Mouse (Mus musculus) embryonic fibroblast, embryonic 13.5 days (primary cell): ENCODE measurements at regions not wholly inside any gene's neighbourhood (a gene's known extent, or its start where the extent isn't known, plus 50 kb on each side); places are given as distances from the start of the nearest gene placed in this dataset.
A peak's percentile ranks its signal among the peaks of the same experiment; 100 is the strongest.

Source experiments
- H3K27ac ChIP-seq: 2 replicates; pipeline ENCODE4 v1.5.1; 2012; ENCODE audit warnings: low read length, control low read depth, inconsistent platforms; ENCODE audit not compliant: insufficient read depth
- H3K4me1 ChIP-seq: 2 replicates; pipeline ENCODE4 v1.6.1; 2011; ENCODE audit warnings: low read length; ENCODE audit not compliant: control insufficient read depth, insufficient read depth
- H3K4me3 ChIP-seq: 2 replicates; pipeline ENCODE4 v1.5.1; 2011; ENCODE audit warnings: mild to moderate bottlenecking, control low read depth, low read length; ENCODE audit not compliant: insufficient read depth
- CTCF ChIP-seq: IDR thresholded peaks from 2 replicates; pipeline ENCODE4 v1.5.1; 2011; ENCODE audit warnings: mild to moderate bottlenecking, control low read depth, low read length, moderate library complexity, borderline replicate concordance; ENCODE audit not compliant: insufficient read depth
- POLR2A ChIP-seq: IDR thresholded peaks from 2 replicates; pipeline ENCODE4 v1.6.1; 2011; ENCODE audit warnings: low read depth, mild to moderate bottlenecking, control low read depth, low read length, moderate library complexity

DNA sequence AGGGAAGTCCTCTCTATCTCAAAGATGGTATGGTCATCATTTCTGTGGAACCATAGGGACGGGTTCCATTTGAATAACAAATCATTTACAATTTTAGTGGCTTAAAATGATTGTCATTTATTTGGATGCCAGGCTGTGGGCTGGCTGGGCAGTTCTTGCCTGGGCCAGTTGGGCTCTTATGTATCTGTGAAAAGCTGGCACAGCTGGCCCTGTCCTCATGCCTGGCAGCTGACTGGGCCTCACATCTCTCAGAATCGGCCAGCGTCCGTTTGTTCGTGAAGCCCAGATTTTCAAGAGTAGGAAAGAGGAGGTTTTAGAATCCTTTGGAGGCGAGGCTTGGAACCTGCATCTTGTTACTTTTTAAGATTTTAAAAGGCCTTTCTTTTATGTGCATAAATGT, 82.5 kb upstream of the Dlg1 start:
- Histone ChIP-seq H3K27ac (no peak overlapping the region), H3K4me3 (no peak overlapping the region), H3K4me1 (0 out of 2 replicates have a peak, but pooled peaks cover 4% of the 10 kb centered on the region)
- TF ChIP-seq POLR2A = no peak
- no peak for TF ChIP-seq CTCF

DNA sequence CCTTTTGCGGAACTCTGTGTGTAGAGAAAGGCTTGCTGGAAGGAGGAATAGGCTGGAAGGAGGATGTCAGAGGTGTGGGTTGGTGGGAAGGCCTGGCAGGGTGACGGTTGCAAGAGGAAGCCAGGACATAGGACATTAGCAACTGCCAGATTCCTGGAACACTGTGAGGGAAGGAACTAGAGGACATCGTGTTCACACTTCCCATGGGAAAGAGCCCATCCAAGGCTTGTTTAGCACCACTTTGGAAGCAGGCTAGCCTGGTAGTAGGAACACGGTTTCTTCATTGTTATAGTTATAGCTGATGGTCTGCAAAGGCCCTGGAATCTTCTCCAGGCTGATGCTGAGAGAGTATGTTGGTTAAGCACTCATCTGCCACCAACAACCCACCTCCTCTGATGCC, 80.4 kb upstream of the Dlg1 start:
- H3K27ac ChIP-seq = no peak overlapping the region
- TF ChIP-seq CTCF = no peak
- no peak for TF ChIP-seq POLR2A
- H3K4me1 ChIP-seq = 0 out of 2 replicates have a peak, but pooled peaks cover 4% of the 10 kb centered on the region
- no peak overlapping the region for H3K4me3 ChIP-seq

DNA sequence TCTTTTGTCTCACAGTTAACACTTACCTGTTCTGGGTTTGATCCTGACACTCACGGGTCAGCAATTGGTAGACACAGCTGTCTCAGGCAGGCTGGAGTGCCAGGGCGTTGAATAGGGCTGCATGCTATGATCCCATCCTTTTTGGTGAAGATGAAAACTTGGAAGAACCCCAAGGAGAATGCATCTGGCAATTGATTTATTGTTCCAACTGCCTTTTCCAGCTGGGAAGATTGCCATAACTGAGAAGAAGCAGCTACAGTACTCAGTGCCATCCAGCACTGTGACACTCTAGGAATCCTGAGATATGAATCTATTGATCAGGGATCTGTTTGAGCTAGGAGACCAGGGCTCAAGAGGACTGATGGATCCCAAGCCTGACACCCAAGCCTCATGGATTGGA, 79.6 kb upstream of the Dlg1 start:
- Histone ChIP-seq H3K4me1 (0 out of 2 replicates have a peak, but pooled peaks cover 4% of the 10 kb centered on the region), H3K4me3 (no peak overlapping the region), H3K27ac (peak overlapping the region; percentile 66; the same call in 1 of the 2 replicates)
- TF ChIP-seq CTCF = no peak
- no peak for TF ChIP-seq POLR2A

DNA sequence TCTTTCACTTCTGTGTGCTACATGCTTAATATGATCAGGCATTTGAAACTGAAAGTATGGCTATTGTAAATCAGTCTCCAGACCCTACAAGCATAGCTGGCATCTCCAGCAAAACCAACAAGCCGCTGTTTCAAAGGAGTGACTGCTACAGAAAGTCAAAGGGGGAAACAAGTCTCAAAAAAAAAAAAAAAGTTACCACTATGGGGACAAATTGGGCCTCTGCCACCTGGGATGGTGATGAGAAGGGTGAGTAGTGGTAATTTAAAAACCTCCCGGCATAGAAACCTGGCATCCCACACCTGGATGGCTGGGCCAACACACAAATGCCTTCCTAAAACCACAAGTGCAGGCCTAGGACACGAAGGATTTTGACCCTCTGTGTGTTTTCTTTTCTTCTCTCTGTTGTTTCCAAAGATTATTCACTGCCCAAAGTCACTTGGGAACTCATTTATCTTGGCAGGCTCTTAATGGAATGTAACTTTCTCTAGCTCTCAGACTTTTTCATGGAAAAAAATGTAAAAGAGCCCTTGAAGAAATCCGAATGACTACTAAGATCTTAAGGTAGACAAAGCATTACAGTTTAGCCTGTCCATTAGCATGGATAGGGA, 78.9 kb upstream of the Dlg1 start:
- Histone ChIP-seq H3K4me1 (0 out of 2 replicates have a peak, but pooled peaks cover 4% of the 10 kb centered on the region), H3K4me3 (no peak overlapping the region), H3K27ac (peak overlapping the region; percentile 66)
- TF ChIP-seq POLR2A = no peak
- no peak for TF ChIP-seq CTCF

DNA sequence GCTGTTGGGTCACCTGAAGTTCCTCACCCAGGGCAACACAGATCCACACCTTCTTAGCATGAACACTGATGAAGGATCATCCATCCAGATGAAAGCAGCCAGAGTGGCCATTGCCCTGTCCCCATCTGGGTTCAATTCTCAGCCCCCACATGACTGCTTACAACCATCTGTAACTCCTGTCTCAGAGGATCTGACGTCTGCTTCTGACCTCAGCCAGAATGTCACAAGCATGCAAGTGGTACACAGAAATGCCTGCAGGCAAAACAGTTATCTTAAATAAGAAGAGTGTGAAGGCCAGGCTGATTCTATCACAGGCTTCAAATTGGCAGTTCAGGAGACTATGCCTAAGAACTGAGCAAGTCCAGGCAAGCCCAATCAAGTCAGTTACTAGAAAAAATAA, 76.2 kb upstream of the Dlg1 start:
- H3K27ac ChIP-seq = no peak overlapping the region
- TF ChIP-seq CTCF (no peak), POLR2A (no peak)
- peaks cover 8% of the 10 kb centered on the region; the same call in 1 of the 2 replicates for H3K4me1 ChIP-seq
- H3K4me3 ChIP-seq = no peak overlapping the region

DNA sequence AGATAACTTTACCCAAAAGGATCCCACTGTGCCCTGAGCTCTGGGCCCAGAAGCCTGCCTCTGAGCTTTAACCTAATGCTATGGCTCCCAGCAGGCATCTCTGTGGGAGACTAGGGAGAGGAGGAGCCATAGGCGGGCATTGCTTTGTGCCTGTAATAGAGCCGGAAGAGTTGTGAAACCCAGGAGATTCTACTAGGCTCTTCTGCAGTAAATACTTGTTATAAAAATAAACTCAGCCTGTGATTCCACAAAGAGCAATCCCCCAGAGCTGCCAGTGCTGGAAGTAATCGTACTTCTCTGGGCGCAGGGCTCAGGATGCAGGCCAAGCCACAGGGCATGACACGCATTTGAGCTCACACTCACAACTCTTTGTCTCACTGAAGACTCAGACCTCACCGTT, 73.7 kb upstream of the Dlg1 start:
- 0 out of 2 replicates have a peak, but pooled peaks have one; percentile 25 for TF ChIP-seq POLR2A
- TF ChIP-seq CTCF = no peak
- H3K4me1 ChIP-seq = peaks cover 16% of the 10 kb centered on the region
- H3K4me3 ChIP-seq = no peak overlapping the region
- peak overlapping the region; percentile 76 for H3K27ac ChIP-seq

DNA sequence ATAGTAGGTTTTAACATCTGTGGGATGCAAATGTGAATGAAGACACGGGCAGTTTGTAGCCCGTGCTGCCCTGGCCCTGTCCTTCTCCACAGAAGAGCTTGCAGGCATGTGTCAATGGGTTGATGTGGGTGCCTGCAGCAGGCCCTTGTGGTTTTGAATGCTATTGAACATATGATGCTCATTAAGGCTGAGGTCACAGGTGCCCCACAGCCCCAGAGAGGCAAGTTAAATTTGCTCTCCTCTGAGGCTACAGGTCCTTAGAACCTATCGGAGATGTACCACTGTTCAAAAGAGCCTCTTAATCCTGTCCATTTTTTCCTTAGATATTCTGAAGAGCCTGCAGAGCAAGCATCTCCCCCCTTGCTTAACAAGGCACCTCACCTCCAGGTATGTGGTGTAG, 71.7 kb upstream of the Dlg1 start:
- Histone ChIP-seq H3K4me3 (no peak overlapping the region), H3K27ac (peak overlapping the region; percentile 99), H3K4me1 (peaks cover 16% of the 10 kb centered on the region)
- TF ChIP-seq POLR2A = no peak
- TF ChIP-seq CTCF = no peak

DNA sequence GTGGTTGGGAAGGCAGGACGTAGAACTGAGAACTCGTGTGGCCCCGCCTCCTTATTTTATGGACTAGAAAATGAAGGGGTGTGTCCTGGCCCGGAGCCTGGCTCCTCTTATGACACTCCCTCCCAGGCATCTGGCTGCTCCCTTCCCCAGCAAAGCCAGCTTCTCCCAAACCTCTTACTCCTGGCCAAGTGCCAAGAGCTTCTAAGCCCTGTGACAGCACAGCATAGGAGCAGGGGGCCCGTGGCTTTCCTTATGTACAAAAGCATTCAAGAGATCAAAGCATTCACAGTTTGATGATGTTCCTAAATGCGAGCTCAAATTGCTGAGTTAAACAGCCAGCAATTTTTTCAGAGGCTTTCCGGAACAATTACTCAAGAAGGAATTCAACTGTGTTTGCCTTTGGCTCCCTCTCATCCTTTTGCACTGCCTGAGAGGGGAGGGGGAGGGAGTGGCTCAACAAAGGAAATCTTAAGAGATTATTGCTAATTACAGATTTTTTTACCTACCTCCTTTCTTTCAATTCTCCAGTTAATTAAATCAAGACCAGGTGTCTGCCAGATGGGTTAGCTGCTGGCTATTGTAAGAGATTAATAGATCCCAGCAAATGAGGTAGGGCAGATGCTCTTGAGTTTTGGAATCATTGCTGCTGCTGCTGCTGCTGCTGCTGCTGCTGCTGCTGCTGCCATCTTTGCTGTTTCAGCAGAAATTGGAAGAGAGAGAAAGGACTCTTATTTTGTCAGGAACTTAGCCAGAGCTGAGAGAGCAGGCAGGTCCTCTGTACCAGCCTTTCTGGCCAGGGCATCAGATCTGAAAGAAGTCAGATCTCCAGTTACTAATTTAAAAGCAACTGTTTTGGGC, 71.0 kb upstream of the Dlg1 start:
- Histone ChIP-seq H3K27ac (peak overlapping the region; percentile 99), H3K4me1 (peaks cover 18% of the 10 kb centered on the region), H3K4me3 (no peak overlapping the region)
- TF ChIP-seq POLR2A = no peak
- TF ChIP-seq CTCF = no peak

DNA sequence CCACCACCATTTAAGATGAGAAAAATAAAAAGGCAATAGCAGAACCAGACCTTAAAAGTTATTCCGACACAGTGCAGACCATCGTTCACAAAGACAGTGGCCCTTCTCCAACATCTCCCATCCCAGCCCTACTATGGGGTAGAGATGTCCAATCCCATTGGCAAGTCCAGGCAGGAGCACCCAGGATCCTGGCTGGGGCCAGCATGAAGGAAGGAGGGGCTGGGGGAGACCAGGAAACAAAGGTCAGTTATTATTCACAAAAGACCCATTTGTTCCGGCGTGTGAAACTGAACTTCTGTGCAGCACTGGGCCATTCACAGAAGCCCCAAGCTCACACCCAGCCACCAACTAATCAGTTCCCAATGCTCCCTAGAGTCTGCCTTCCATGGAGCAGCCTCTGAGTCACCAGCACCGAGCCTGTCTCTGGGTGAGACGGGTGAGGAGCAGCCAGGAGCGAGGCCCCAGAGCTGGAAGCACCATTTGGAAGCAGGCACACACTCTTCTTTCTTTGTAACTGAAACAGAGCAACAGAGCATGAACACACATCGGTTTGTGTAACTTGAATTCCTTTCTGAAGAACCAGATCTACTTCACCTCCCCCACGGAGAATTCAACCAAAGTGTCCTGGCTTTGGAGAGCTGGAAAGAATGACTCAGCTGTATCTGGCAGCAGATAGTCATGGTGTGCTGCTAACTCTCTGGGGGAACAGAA, 70.1 kb upstream of the Dlg1 start:
- peak overlapping the region; percentile 99 for H3K27ac ChIP-seq
- peaks cover 25% of the 10 kb centered on the region for H3K4me1 ChIP-seq
- no peak overlapping the region for H3K4me3 ChIP-seq
- TF ChIP-seq POLR2A (peak; percentile 42; the same call in 1 of the 2 replicates), CTCF (no peak)
